Comparison of ENCODE assay signal across 8 mouse cellular contexts in the genomic region with DNA sequence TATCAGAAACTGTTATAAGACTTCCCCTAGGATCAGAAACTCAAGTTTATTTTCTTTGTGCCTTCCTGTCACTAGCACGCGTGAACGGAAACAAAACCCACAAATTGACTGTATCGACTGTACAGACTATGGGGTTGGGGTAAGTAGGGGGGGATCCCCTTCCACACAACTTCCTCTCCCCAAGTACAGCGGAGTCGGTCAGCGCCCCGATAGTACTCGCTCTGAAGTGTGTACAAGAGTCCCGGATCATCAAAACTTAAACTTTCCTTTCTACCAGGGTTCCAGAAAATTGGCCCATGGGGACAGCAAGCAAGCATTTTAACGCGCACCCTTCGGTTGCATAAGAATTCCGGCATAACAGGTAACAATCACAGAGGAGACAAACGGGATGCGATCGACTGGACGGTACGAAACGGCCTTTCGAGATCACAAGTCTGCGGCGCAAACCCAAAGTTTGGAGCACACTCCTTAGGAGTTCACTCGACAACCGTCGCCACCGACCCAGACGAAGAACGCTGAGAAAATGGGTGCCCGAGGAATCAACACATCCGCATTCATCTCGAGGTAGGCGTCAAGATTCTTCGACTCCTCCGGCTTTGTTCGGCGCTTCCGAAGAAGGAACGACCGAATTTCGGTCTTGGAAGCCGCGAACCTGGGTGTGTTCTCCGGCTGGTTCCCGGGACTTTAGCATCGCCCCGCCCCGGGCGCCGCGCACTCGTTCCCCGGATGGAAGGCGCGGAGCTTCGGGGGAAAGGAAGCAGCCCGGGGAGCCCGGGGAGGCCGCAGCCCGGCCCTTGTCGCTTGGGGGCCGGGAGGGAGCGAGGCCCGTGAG. TPM values are rescaled to one million over a fixed set of nuclear protein-coding genes. Genes with fewer than 3 reads are reported as not detected.
DNase-seq lines count a peak whose midpoint lies in the region; ATAC-seq lines count a peak whose summit lies in the region.

No protein-coding gene starts in this region.

- peak; percentile 73 for ATAC-seq in hindbrain, embryonic 12.5 days (ENCODE audit: low FRiP score)
- ATAC-seq in megakaryocyte, adult 5-6 weeks (ENCODE audit: poor library complexity, severe bottlenecking) = peak; percentile 51

- under 1% methylated on average over 64 of the region's 64 CpGs for WGBS in hindbrain, embryonic 12.5 days

- H3K9ac ChIP-seq in hindbrain, embryonic 12.5 days = peak overlapping the region; percentile 98

- H3K4me3 ChIP-seq in hindbrain, embryonic 12.5 days = peak overlapping the region; percentile 94

- H3K36me3 ChIP-seq in hindbrain, embryonic 12.5 days = no peaks in the 10 kb centered on the region

- peaks cover 35% of the 10 kb centered on the region for H3K4me1 ChIP-seq in hindbrain, embryonic 12.5 days

- no peaks in the 10 kb centered on the region for H3K27me3 ChIP-seq in hindbrain, embryonic 12.5 days

- DNase-seq in NIH3T3 (ENCODE audit: low read depth) = peak; percentile 71
- DNase-seq in cerebellum, adult 9-10 months = peak; percentile 70
- peak; percentile 37 to 57 for DNase-seq in frontal cortex, postnatal 14 days (ENCODE audit: low spot score in 2 of 2)
- DNase-seq in layer of hippocampus, postnatal 36 days = peak; percentile 64 to 69
- DNase-seq in right cerebral cortex, adult 18-20 months = peak; percentile 72
- peak; percentile 72 for DNase-seq in urinary bladder, postnatal 14 days (ENCODE audit: low spot score)

- peak overlapping the region; percentile 94 for H3K4me2 ChIP-seq in hindbrain, embryonic 12.5 days (replicated peaks)

- peak overlapping the region; percentile 99 for H3K27ac ChIP-seq in hindbrain, embryonic 12.5 days

- no peaks in the 10 kb centered on the region for H3K9me3 ChIP-seq in hindbrain, embryonic 12.5 days (replicated peaks)

RNA-seq across cellular contexts. Expression of gene Lsm14a, which starts 4.5 kb away (rescaled TPM):
- 91.6 and 94.8 TPM in 2 replicates for polyA plus RNA-seq in hindbrain, embryonic 12.5 days (2016; fragmentation: Nextera tagmentation; extraction: Ambion mirVana)
- 10 to 100 TPM; 84.8 to 85.5 TPM for total RNA-seq in layer of hippocampus, postnatal 36 days (2021)
- total RNA-seq in megakaryocyte, adult 5-6 weeks (2015) = 118 and 135 TPM in 2 replicates
- 85.4 and 90.6 TPM in 2 replicates for total RNA-seq in megakaryocyte, adult 5-6 weeks (2017)

Comparison
In these comparisons a context has a peak if more than half of its experiments do, and no peak if none do; other contexts are left out.
1. Peak in every context shown above with its lines: DNase-seq, ATAC-seq, H3K4me3 ChIP-seq and H3K27ac ChIP-seq.